Mouse (Mus musculus) heart, postnatal 0 days (tissue): ENCODE data around the gene Cdx2.

Source experiments
- CTCF ChIP-seq: IDR thresholded peaks from 2 replicates; pipeline ENCODE4 v1.5.1; 2016; ENCODE audit warnings: antibody characterized with exemption, control low read depth, low read depth
- EP300 ChIP-seq: IDR thresholded peaks from 2 replicates; pipeline ENCODE4 v1.6.1; 2016; ENCODE audit warnings: antibody characterized with exemption, low read depth

GRCm38 (mm10) chr5:147272808-147273345, 34.2 kb downstream of the Cdx2 start:
- TF ChIP-seq EP300 (no peak), CTCF (no peak)
